Mouse (Mus musculus) kidney, embryonic 15.5 days (tissue): ENCODE measurements at regions not wholly inside any gene's neighbourhood (a gene's known extent, or its start where the extent isn't known, plus 50 kb on each side); places are given as distances from the start of the nearest gene placed in this dataset.
A peak's percentile ranks its signal among the peaks of the same experiment; 100 is the strongest.

ENCODE experiments used
- ATAC-seq: fragments of 200-750 bp; cut with Nextera tagmentation; replicated peaks from 2 replicates; pipeline ENCODE4 v1.8.0; 2017; ENCODE audit warnings: moderate TSS enrichment; ENCODE audit not compliant: low FRiP score
- H3K27ac ChIP-seq: fragments of 300-500 bp; sonication (generic); 2 replicates; pipeline ENCODE4 v1.5.1; 2015; ENCODE audit warnings: mild to moderate bottlenecking, inconsistent platforms
- H3K27me3 ChIP-seq: fragments of 300-500 bp; sonication (generic); 2 replicates; pipeline ENCODE4 v1.6.1; 2015; ENCODE audit warnings: inconsistent platforms
- H3K36me3 ChIP-seq: fragments of 300-500 bp; sonication (generic); 2 replicates; pipeline ENCODE4 v1.6.1; 2015; ENCODE audit warnings: inconsistent platforms
- H3K4me1 ChIP-seq: fragments of 300-500 bp; sonication (generic); 2 replicates; pipeline ENCODE4 v1.6.1; 2015; ENCODE audit warnings: inconsistent platforms
- H3K4me2 ChIP-seq: fragments of 300-500 bp; sonication (generic); 2 replicates; pipeline ENCODE4 v1.6.1; 2015; ENCODE audit warnings: moderate library complexity, mild to moderate bottlenecking, inconsistent platforms
- H3K4me3 ChIP-seq: fragments of 300-500 bp; sonication (generic); replicated peaks from 2 replicates; pipeline ENCODE4 v1.5.1; 2015; ENCODE audit warnings: mild to moderate bottlenecking, inconsistent platforms
- H3K9ac ChIP-seq: fragments of 300-500 bp; sonication (generic); 2 replicates; pipeline ENCODE4 v1.6.1; 2015; ENCODE audit warnings: mild to moderate bottlenecking, inconsistent platforms
- H3K9me3 ChIP-seq: fragments of 300-500 bp; sonication (generic); replicated peaks from 2 replicates; pipeline ENCODE4 v1.6.1; 2016; ENCODE audit warnings: inconsistent platforms
- WGBS: fragments of 180-500 bp; shearing (Covaris S2); methylation state at CpG from one replicate; pipeline ENCODE4 v1.1.7; 2015; ENCODE audit warnings: mixed read lengths; 5-methylcytosine and 5-hydroxymethylcytosine counted together

DNA sequence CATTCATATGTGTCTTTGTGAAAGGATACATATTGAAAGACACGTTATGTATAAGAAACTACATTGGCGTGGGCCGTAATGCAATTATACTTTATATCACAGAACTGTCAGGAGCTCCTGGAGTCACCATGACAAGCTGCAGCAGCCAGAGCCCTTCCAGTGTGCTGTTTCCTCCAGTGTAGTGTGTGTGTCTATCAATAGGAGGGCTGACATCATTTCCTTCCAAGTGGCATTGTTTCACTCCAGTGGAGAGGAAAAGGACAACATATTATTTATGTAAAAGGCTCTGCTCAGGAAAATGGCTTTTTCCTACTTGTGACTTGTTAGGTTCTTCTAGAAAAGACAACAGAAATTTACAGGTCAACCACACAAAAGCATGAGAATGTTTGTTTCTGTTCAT lies 172.5 kb downstream of the Ankrd50 start:
- Histone ChIP-seq H3K4me3 (no peak overlapping the region), H3K4me1 (no peaks in the 10 kb centered on the region), H3K9ac (no peak overlapping the region), H3K4me2 (no peak overlapping the region), H3K27me3 (no peaks in the 10 kb centered on the region), H3K27ac (peak overlapping the region; percentile 69; the same call in 1 of the 2 replicates), H3K36me3 (no peaks in the 10 kb centered on the region), H3K9me3 (no peaks in the 10 kb centered on the region)
- WGBS = 55% methylated on average over 3 of the region's 3 CpGs
- no peak for ATAC-seq

DNA sequence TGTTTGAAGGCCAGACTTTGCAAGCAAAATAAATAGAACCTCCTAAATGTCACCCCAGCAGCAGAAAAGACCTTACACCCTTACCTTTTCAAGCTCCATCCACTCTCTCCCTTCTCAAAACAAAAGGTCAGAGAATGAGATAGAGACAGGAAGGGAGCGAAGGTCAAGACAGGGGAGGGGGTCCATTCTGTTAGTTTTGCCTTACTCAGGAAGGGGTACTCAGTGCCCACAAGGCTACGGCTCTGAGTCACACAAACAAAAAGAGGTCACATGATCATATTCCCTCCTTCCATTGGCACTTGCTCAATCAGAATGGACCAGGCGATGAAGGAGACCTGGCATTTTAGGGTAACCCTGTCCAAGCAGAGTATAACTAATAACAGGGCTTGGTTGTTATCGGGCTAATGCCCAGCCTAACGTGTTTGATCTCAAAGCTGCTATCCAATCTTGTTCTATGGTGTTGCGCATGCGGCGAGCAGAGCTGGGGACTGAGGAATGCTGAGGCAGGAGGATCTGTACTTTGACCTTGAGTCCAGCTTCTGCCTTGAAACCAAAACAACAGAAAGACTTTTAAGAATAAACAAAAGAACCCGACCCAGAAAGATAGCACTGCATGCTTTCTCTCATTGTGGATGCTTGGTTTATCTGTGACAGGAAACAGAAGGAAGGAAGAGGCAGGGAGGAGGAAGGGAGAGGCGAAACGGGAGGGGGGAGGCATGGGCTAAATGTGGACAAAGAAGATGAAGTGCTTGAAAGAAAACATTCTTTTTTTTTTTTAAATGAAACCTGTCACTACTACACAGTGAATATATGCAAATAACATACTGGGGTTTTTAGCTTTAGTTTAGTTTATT lies 184.5 kb downstream of the Ankrd50 start:
- Histone ChIP-seq H3K4me1 (0 out of 2 replicates have a peak, but pooled peaks cover 9% of the 10 kb centered on the region), H3K4me3 (no peak overlapping the region), H3K27me3 (no peaks in the 10 kb centered on the region), H3K27ac (0 out of 2 replicates have a peak overlapping the region, but pooled peaks have one; percentile 10), H3K9me3 (no peaks in the 10 kb centered on the region), H3K36me3 (no peaks in the 10 kb centered on the region), H3K9ac (no peak overlapping the region), H3K4me2 (no peak overlapping the region)
- no peak for ATAC-seq
- 68% methylated on average over 11 of the region's 11 CpGs for WGBS

DNA sequence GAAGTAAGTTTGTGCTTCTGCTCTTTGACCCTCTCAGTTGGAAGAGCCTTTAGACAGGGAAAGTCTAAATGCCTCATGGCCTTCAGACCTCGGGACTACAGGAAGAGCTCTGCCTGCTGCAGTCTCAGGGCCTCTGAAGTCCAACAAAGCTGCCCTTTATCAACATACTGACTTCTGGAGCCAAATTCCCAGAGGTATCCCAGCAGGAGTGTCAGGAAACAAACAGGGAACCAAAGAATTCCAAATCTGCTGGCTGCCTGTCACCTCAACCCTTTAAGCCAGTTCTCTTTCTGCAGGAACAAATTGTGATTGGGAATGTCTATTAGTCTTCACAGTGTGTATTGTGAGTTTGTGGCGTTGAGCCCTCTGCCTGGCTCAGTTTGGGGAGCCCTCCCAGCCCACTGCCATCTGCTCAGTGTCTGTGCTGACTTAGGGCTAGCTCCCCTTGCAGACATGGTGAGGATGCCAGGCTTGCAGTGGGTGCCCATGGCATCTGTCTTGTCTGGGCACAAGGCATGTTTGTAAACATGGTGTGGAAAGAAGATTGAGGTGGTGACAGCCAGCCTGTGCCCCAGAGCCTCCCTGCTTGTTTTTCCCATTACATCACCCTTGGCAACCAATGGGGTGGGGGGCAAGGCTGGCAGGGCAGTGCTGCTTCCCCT lies 185.3 kb downstream of the Ankrd50 start:
- H3K27me3 ChIP-seq = no peaks in the 10 kb centered on the region
- H3K4me1 ChIP-seq = 0 out of 2 replicates have a peak, but pooled peaks cover 9% of the 10 kb centered on the region
- ATAC-seq = no peak
- H3K9me3 ChIP-seq = no peaks in the 10 kb centered on the region
- H3K4me3 ChIP-seq = no peak overlapping the region
- H3K27ac ChIP-seq = 0 out of 2 replicates have a peak overlapping the region, but pooled peaks have one; percentile 10
- no peak overlapping the region for H3K4me2 ChIP-seq
- H3K9ac ChIP-seq = no peak overlapping the region
- no peaks in the 10 kb centered on the region for H3K36me3 ChIP-seq
- WGBS = 44% methylated on average over 2 of the region's 2 CpGs

DNA sequence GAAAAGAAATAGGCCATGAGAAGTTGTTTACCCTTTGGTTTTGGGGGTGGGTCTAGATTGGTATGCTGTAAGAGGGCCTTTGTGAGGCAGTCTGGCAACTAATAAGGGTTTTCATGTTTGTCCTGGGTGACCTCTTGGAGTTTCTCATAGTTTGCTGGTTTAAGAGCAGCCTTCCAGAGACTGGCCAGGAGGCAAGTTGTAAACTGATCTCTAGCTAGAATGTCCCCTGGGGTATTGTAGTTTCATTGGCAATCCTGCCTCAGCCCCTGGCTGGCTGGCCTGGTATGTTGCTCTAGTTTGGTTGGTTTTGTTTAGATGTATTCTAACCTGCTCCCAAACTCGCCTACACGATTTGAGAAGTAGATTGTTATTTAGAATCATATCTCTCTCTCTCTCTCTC lies 187.1 kb downstream of the Ankrd50 start:
- H3K27ac ChIP-seq = no peak overlapping the region
- H3K27me3 ChIP-seq = no peaks in the 10 kb centered on the region
- H3K4me1 ChIP-seq = 0 out of 2 replicates have a peak, but pooled peaks cover 9% of the 10 kb centered on the region
- H3K9ac ChIP-seq = no peak overlapping the region
- no peaks in the 10 kb centered on the region for H3K9me3 ChIP-seq
- no peaks in the 10 kb centered on the region for H3K36me3 ChIP-seq
- H3K4me2 ChIP-seq = no peak overlapping the region
- H3K4me3 ChIP-seq = no peak overlapping the region
- no peak for ATAC-seq
- WGBS = 78% methylated on average over 2 of the region's 2 CpGs

DNA sequence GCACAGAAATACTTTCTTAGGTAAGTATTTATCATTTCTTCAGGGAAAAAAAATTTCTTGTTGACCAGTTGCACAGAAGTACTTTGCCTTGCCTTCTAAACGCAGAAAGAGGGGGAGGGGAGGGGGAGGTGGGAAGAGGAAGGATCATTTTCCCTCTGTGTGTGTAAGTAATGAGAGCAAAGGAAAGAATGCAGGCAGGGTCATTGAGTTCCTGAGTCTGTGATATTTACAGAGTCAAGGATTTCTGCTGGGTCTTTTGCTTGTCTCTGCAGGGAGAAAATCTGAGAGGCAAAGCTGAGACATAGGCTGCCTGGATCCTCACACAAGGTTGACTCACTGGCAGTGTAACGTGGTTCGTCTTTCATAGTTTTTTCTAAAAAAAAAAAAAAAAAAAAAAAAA lies 195.6 kb downstream of the Ankrd50 start:
- no peak overlapping the region for H3K4me3 ChIP-seq
- H3K27ac ChIP-seq = no peak overlapping the region
- no peaks in the 10 kb centered on the region for H3K27me3 ChIP-seq
- no peak overlapping the region for H3K9ac ChIP-seq
- no peaks in the 10 kb centered on the region for H3K36me3 ChIP-seq
- peak; percentile 62; the same call in 1 of the 2 replicates for ATAC-seq
- H3K4me2 ChIP-seq = no peak overlapping the region
- 6% methylated on average over 3 of the region's 3 CpGs for whole genome bisulfite sequencing
- peaks cover 16% of the 10 kb centered on the region for H3K4me1 ChIP-seq
- peaks cover 5% of the 10 kb centered on the region; the same call in 1 of the 2 replicates for H3K9me3 ChIP-seq

DNA sequence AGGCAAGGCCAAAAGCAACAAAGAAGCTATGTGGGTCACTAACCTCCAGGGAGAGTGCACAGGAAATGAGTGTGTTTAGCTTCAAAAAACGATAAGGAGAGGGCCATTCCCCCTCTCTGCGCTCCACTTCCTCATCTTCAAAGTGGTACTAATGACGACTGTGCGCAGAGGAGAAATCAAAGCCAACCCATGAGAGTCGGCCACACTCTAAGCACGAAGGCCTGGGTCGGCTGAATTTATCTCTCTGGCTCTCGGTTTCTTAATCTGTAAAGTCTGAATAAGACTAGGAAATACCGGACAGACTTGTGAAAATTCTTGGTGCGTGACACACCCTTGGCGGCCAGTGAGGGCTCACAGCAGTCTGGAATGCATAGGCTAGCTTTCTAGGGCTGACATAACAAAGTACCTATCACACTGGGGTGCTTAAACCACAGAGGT lies 200.9 kb downstream of the Ankrd50 start:
- peak; percentile 83 for ATAC-seq
- 5% methylated on average over 11 of the region's 11 CpGs for WGBS
- Histone ChIP-seq H3K4me2 (peak overlapping the region; percentile 36), H3K36me3 (no peaks in the 10 kb centered on the region), H3K27me3 (no peaks in the 10 kb centered on the region), H3K9ac (no peak overlapping the region), H3K9me3 (peaks cover 5% of the 10 kb centered on the region; the same call in 1 of the 2 replicates), H3K4me3 (no peak overlapping the region), H3K4me1 (peaks cover 23% of the 10 kb centered on the region), H3K27ac (peak overlapping the region; percentile 41)

DNA sequence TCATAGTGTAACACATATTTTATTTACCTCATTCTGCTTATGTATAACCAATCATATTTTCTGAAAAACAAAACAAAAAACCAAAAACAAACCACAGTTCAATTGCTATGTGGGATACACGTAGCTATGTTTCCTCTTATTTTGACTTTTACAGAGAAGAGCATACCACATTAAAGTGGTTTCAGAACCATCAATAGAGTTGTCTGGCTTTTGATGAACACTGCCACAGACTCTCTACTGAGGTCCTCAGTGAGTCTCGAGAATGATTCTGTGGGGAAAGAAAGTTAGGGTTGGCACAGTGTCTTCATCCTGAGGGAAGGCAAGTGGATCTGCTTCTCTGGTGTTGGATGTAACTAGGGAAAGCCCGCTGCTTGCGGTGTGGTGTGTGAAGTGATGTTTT lies 201.8 kb downstream of the Ankrd50 start:
- H3K9me3 ChIP-seq = peaks cover 5% of the 10 kb centered on the region; the same call in 1 of the 2 replicates
- 88% methylated on average over 4 of the region's 4 CpGs for WGBS
- no peaks in the 10 kb centered on the region for H3K27me3 ChIP-seq
- H3K4me2 ChIP-seq = no peak overlapping the region
- H3K4me1 ChIP-seq = peaks cover 21% of the 10 kb centered on the region
- H3K9ac ChIP-seq = no peak overlapping the region
- no peak overlapping the region for H3K27ac ChIP-seq
- H3K36me3 ChIP-seq = no peaks in the 10 kb centered on the region
- H3K4me3 ChIP-seq = no peak overlapping the region
- ATAC-seq = no peak

DNA sequence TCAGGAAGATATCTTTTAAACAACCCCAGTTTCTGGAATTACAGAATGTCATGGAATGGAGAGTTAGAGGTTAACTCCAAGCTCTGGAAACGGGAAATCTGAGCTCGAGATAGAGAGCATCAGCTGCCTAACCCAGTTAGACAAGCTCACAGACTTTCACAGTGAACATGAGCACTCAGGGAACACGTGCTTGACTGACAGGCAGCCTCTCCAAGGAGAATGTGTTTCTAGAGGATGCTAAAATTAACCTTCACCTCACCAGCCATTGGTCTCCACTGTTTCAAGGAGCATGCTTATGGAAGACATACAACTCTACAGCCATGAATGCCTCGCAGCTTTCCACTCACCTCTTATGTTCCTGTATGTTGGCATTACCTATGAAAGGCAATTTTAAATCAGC lies 203.0 kb downstream of the Ankrd50 start:
- H3K4me2 ChIP-seq = no peak overlapping the region
- H3K4me1 ChIP-seq = peaks cover 21% of the 10 kb centered on the region
- H3K4me3 ChIP-seq = no peak overlapping the region
- no peak overlapping the region for H3K9ac ChIP-seq
- 52% methylated on average over 4 of the region's 4 CpGs for WGBS
- H3K36me3 ChIP-seq = no peaks in the 10 kb centered on the region
- H3K9me3 ChIP-seq = peaks cover 5% of the 10 kb centered on the region; the same call in 1 of the 2 replicates
- H3K27me3 ChIP-seq = no peaks in the 10 kb centered on the region
- no peak overlapping the region for H3K27ac ChIP-seq
- no peak for ATAC-seq

DNA sequence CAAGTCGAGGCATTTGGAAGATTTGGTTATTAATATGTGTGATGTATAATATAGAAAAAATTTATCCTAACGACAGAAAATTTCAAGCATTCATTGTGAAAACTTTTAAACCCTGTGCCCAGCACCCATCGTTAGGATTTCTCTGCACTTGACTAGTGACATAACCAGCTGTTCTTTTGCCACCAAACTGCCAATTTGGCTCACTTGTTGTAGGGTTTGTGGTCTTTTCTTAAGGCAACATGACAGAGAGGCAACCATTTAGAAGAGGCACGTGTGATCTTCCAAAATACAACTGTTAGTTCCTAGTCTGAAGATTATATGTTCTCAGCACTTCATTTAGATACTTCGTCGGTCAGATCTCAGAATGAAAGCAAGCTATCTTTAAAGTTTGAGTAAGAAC lies 203.8 kb downstream of the Ankrd50 start:
- Histone ChIP-seq H3K27me3 (no peaks in the 10 kb centered on the region), H3K27ac (no peak overlapping the region), H3K36me3 (no peaks in the 10 kb centered on the region), H3K4me3 (no peak overlapping the region), H3K4me1 (peaks cover 24% of the 10 kb centered on the region), H3K9ac (no peak overlapping the region), H3K9me3 (no peaks in the 10 kb centered on the region), H3K4me2 (no peak overlapping the region)
- 91% methylated on average over 6 of the region's 6 CpGs for whole genome bisulfite sequencing
- ATAC-seq = no peak

DNA sequence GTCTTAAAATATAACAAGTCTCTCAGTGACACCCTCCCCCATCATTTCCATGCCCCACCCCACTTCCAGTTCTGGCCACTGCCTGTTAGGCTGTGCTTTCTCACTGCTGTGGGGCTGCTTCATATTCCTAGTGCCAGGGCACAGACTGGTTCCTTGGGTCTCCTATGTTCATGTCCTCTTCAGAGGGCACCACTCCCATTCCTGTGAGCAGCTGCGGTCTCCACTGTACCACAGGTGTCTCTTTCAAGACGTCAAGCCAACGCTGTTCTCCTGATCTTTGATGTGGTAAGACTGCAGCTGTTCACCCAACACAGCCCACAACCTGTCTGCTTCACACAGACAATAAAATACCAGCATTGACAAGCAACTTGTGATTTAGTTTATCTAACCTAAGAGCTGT lies 204.5 kb downstream of the Ankrd50 start:
- H3K4me2 ChIP-seq = no peak overlapping the region
- H3K9me3 ChIP-seq = no peaks in the 10 kb centered on the region
- no peak overlapping the region for H3K27ac ChIP-seq
- H3K36me3 ChIP-seq = no peaks in the 10 kb centered on the region
- ATAC-seq = no peak
- H3K4me3 ChIP-seq = no peak overlapping the region
- WGBS = 77% methylated on average over 3 of the region's 3 CpGs
- H3K27me3 ChIP-seq = no peaks in the 10 kb centered on the region
- no peak overlapping the region for H3K9ac ChIP-seq
- H3K4me1 ChIP-seq = peaks cover 29% of the 10 kb centered on the region

DNA sequence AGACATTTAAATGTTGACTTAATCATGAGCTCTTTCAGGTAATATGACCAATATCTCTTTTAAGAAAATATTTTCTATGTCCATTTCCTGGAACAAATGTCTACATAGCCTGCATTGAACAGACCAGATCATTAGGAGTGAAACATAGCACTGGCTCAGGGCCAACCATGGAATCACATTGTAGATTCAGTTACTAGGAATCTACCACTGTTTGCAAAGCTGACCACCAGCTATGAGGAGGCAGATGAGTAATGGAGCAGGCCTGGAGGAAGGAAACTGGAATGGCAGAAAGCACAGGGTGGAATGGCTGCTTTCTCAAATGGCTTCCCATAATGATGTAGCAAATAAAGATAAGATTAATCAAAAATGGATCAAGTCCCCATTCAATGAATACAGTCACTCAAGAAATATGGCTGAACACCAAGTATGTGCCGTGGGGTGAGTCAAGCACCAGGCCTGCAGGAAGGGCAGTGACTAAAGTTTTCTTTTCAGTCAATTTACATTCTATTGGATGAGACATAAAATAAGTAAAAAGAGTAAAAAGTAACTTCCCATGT lies 207.6 kb downstream of the Ankrd50 start:
- Histone ChIP-seq H3K4me3 (no peak overlapping the region), H3K36me3 (no peaks in the 10 kb centered on the region), H3K4me2 (no peak overlapping the region), H3K27ac (no peak overlapping the region), H3K9me3 (no peaks in the 10 kb centered on the region), H3K4me1 (peaks cover 14% of the 10 kb centered on the region; the same call in 1 of the 2 replicates), H3K9ac (no peak overlapping the region), H3K27me3 (no peaks in the 10 kb centered on the region)
- no peak for ATAC-seq
- WGBS = 80% methylated on average over 1 of the region's 1 CpGs

DNA sequence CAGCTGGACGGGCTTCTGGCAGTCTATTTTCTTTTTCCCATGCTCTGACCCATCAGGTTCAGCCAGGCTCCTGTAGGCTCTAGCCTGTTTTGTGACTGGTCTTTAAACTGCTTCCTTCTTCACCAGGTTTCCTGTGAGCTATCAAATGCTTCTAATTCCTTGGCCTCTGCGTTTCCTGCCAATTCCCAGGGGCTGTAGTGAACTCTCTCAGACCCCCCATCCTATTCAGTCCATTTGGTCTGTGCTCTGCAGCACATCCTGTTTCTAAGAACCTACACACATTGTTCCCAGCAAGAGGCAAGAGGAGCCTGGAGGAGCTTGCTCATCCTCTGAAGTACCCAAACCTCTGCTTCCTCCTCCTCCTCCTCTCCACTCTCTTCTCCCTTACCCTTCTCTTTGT lies 209.3 kb downstream of the Ankrd50 start:
- H3K9me3 ChIP-seq = no peaks in the 10 kb centered on the region
- peak; percentile 84 for ATAC-seq
- no peaks in the 10 kb centered on the region for H3K27me3 ChIP-seq
- no peak overlapping the region for H3K4me2 ChIP-seq
- no peaks in the 10 kb centered on the region for H3K36me3 ChIP-seq
- 41% methylated on average over 2 of the region's 2 CpGs for WGBS
- H3K9ac ChIP-seq = no peak overlapping the region
- H3K4me3 ChIP-seq = no peak overlapping the region
- H3K27ac ChIP-seq = peak overlapping the region; percentile 76
- peaks cover 19% of the 10 kb centered on the region; the same call in 1 of the 2 replicates for H3K4me1 ChIP-seq
